Mouse (Mus musculus): ENCODE measurements at regions not wholly inside any gene's neighbourhood (a gene's known extent, or its start where the extent isn't known, plus 50 kb on each side); places are given as distances from the start of the nearest gene placed in this dataset.

GRCm38 (mm10) chr12:9847034-9847433, 277.1 kb downstream of the Osr1 start:
- no peak for DNase-seq (ENCODE audit: low read depth)

GRCm38 (mm10) chr12:9847465-9848205, 277.7 kb downstream of the Osr1 start:
- DNase-seq (ENCODE audit: low read depth) = no peak

- DNase-seq (ENCODE audit: low read depth) = no peak
These were observed 285.6 kb downstream of the Osr1 start for GRCm38 (mm10) chr12:9855503-9856024.

GRCm38 (mm10) chr12:9856128-9856621, 286.3 kb downstream of the Osr1 start:
- no peak for DNase-seq (ENCODE audit: low read depth)

GRCm38 (mm10) chr12:9857990-9858389, 288.1 kb downstream of the Osr1 start:
- no peak for DNase-seq (ENCODE audit: low read depth)

GRCm38 (mm10) chr12:9862301-9862700, 292.4 kb downstream of the Osr1 start:
- DNase-seq (ENCODE audit: low read depth) = no peak

GRCm38 (mm10) chr12:9872236-9872635, 302.3 kb downstream of the Osr1 start:
- peak; percentile 73 for DNase-seq (ENCODE audit: low read depth)

GRCm38 (mm10) chr12:9873214-9873613, 303.3 kb downstream of the Osr1 start:
- DNase-seq (ENCODE audit: low read depth) = no peak

GRCm38 (mm10) chr12:9874823-9875222, 304.9 kb downstream of the Osr1 start:
- DNase-seq (ENCODE audit: low read depth) = no peak

- no peak for DNase-seq (ENCODE audit: low read depth)
These were observed 312.2 kb downstream of the Osr1 start for GRCm38 (mm10) chr12:9881953-9882623.

- no peak for DNase-seq (ENCODE audit: low read depth)
These were observed 313.3 kb downstream of the Osr1 start for GRCm38 (mm10) chr12:9883037-9883730.

- no peak for DNase-seq (ENCODE audit: low read depth)
These were observed 324.6 kb downstream of the Osr1 start for GRCm38 (mm10) chr12:9894521-9894920.

- no peak for DNase-seq (ENCODE audit: low read depth)
These were observed 328.1 kb downstream of the Osr1 start for GRCm38 (mm10) chr12:9897980-9898379.

- peak; percentile 79 for DNase-seq (ENCODE audit: low read depth)
These were observed 328.5 kb downstream of the Osr1 start for GRCm38 (mm10) chr12:9898420-9898819.

- DNase-seq (ENCODE audit: low read depth) = no peak
These were observed 332.0 kb downstream of the Osr1 start for GRCm38 (mm10) chr12:9901948-9902347.

- no peak for DNase-seq (ENCODE audit: low read depth)
These were observed 333.9 kb downstream of the Osr1 start for GRCm38 (mm10) chr12:9903702-9904231.

GRCm38 (mm10) chr12:9912333-9912732, 342.4 kb downstream of the Osr1 start:
- DNase-seq (ENCODE audit: low read depth) = no peak

GRCm38 (mm10) chr12:9915726-9916140, 345.8 kb downstream of the Osr1 start:
- DNase-seq (ENCODE audit: low read depth) = peak; percentile 20

GRCm38 (mm10) chr12:9918026-9918425, 348.1 kb downstream of the Osr1 start:
- DNase-seq (ENCODE audit: low read depth) = no peak

- DNase-seq (ENCODE audit: low read depth) = no peak
These were observed 349.1 kb downstream of the Osr1 start for GRCm38 (mm10) chr12:9919007-9919406.

GRCm38 (mm10) chr12:9919433-9919832, 349.5 kb downstream of the Osr1 start:
- no peak for DNase-seq (ENCODE audit: low read depth)

- no peak for DNase-seq (ENCODE audit: low read depth)
These were observed 350.5 kb downstream of the Osr1 start for GRCm38 (mm10) chr12:9920401-9920800.
